In the genomic region with DNA sequence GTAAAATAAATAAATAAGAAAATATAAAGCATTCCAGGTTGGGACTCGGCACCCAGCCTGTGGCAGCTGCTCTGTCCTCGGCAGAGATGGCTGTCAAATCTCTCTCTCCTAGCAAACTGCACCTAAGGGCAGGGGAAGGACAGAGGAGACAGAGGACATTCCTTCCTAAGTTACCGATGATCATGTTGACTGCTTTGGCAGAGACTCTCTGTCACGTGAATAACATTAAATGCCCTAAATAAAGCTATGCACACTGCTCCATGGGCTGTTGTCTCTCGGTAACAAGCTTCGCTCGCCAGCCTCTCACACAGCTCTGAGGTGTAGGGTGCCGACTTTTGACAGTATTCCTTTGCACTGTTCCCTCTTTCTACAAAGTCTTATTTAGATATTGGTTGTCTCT, we compare ENCODE assay signal across 24 mouse cellular contexts. TPM values are rescaled to one million over a fixed set of nuclear protein-coding genes. Genes with fewer than 3 reads are reported as not detected.
A peak's percentile ranks its signal among the peaks of the same experiment; 100 is the strongest.
DNase-seq lines count a peak whose midpoint lies in the region; ATAC-seq and TF ChIP-seq lines count a peak whose summit lies in the region.
"Had no signal": no experiment of that assay in that cellular context is flagged by ENCODE, and none has a peak within 500 bp of the region (broad histone marks: within the 10 kb centered on the region; RNA-seq: fewer than 3 reads in every experiment).

No protein-coding gene starts in this region.

- no peak overlapping the region for H3K9ac ChIP-seq in heart, embryonic 15.5 days
- H3K9ac ChIP-seq: forebrain, embryonic 13.5 days; limb, embryonic 15.5 days; liver, embryonic 15.5 days; midbrain, embryonic 13.5 days had no signal

- no peak for TF ChIP-seq CTCF in kidney, adult 2 months (conservative IDR thresholded peaks at IDR 0.05; ENCODE audit: insufficient read depth, insufficient read length, low read depth, low read length)

- peak overlapping the region; percentile 24 for H3K4me2 ChIP-seq in heart, embryonic 15.5 days
- H3K4me2 ChIP-seq: forebrain, embryonic 13.5 days; limb, embryonic 15.5 days; liver, embryonic 15.5 days; midbrain, embryonic 13.5 days had no signal

- no peaks in the 10 kb centered on the region for H3K36me3 ChIP-seq in kidney, adult 2 months (ENCODE audit: control insufficient read depth, insufficient read depth, low read length)
- H3K36me3 ChIP-seq in heart, embryonic 15.5 days, result 0 out of 2 replicates have a peak, but pooled peaks cover 11% of the 10 kb centered on the region
- H3K36me3 ChIP-seq: liver, embryonic 15.5 days; midbrain, embryonic 13.5 days had no signal

- H3K27ac ChIP-seq in kidney, adult 2 months (ENCODE audit: insufficient read depth, low read depth, low read length), result peak overlapping the region; percentile 13; the same call in 1 of the 2 replicates
- peak overlapping the region; percentile 75 for H3K27ac ChIP-seq in heart, embryonic 15.5 days
- H3K27ac ChIP-seq: forebrain, embryonic 13.5 days; hindbrain, embryonic 10.5 days; hindbrain, postnatal 0 days; limb, embryonic 15.5 days; liver, embryonic 15.5 days; midbrain, embryonic 13.5 days; stomach, postnatal 0 days had no signal

- peak; percentile 37; the same call in 1 of the 2 replicates for ATAC-seq in heart, embryonic 15.5 days (replicated peaks; ENCODE audit: insufficient number of reproducible peaks, insufficient read depth, low FRiP score, low read depth)
- no peak for ATAC-seq in CD4-positive, CD25-positive, alpha-beta regulatory T cell, adult 4 months
- ATAC-seq: forebrain, embryonic 13.5 days; hindbrain, postnatal 0 days; midbrain, embryonic 13.5 days had no signal

- H3K4me3 ChIP-seq in kidney, adult 2 months (ENCODE audit: insufficient read depth, low read depth, low read length), result no peak overlapping the region
- no peak overlapping the region for H3K4me3 ChIP-seq in heart, embryonic 15.5 days
- H3K4me3 ChIP-seq: forebrain, embryonic 13.5 days; hindbrain, embryonic 10.5 days; limb, embryonic 15.5 days; liver, embryonic 15.5 days; megakaryocyte, embryonic 14.5 days; midbrain, embryonic 13.5 days had no signal

- TF ChIP-seq POLR2A in kidney, adult 2 months (IDR thresholded peaks at IDR 0.05; ENCODE audit: low read depth, low read length), result no peak

- H3K9me3 ChIP-seq in heart, embryonic 15.5 days (replicated peaks), result no peaks in the 10 kb centered on the region
- H3K9me3 ChIP-seq: forebrain, embryonic 13.5 days; hindbrain, embryonic 10.5 days; limb, embryonic 15.5 days; liver, embryonic 15.5 days; megakaryocyte, embryonic 14.5 days; midbrain, embryonic 13.5 days had no signal

- H3K4me1 ChIP-seq in kidney, adult 2 months (ENCODE audit: control insufficient read depth, insufficient read depth, low read length), result peaks cover 27% of the 10 kb centered on the region
- H3K4me1 ChIP-seq in heart, embryonic 15.5 days (replicated peaks), result peaks cover 64% of the 10 kb centered on the region
- H3K4me1 ChIP-seq: forebrain, embryonic 13.5 days had no signal

- H3K27me3 ChIP-seq in kidney, adult 2 months (replicated peaks; ENCODE audit: control insufficient read depth, insufficient read depth, low read length), result no peaks in the 10 kb centered on the region
- H3K27me3 ChIP-seq in heart, embryonic 15.5 days, result no peaks in the 10 kb centered on the region
- H3K27me3 ChIP-seq: forebrain, embryonic 13.5 days; limb, embryonic 15.5 days; liver, embryonic 15.5 days; midbrain, embryonic 13.5 days had no signal

- DNase-seq in gastrocnemius, adult 18-20 months (ENCODE audit: low spot score), result peak; percentile 47
- no peak for DNase-seq in gastrocnemius, postnatal 10 days
- DNase-seq in kidney, adult 2 months, result peak; percentile 38
- DNase-seq in kidney, postnatal 36 days, result no peak
- peak; percentile 55 to 66 for DNase-seq in heart, adult 9 months (ENCODE audit: low spot score in 2 of 2)
- DNase-seq in thymus, adult 18-20 months, result no peak
- DNase-seq: adrenal gland, postnatal 10 days; cerebellum, adult 8-10 months; cerebellum, postnatal 36 days; embryo, embryonic 11 days; gastrocnemius, postnatal 14 days; left cerebral cortex, postnatal 4 days; lung, postnatal 36 days; right cerebral cortex, postnatal 14 days had no signal

- WGBS in kidney, adult 2 months, result 46% methylated on average over 8 of the region's 8 CpGs
- 43% methylated on average over 8 of the region's 8 CpGs for WGBS in heart, embryonic 15.5 days

RNA-seq across cellular contexts. Expression of gene Smyd2, which starts 46.0 kb away (rescaled TPM):
- total RNA-seq in gastrocnemius, adult 18-20 months (2021), result 100 to 1,000 TPM; 316 to 319 TPM
- 100 to 1,000 TPM; 165 to 188 TPM for total RNA-seq in gastrocnemius, postnatal 10 days (2021)
- polyA plus RNA-seq in kidney, adult 2 months (2012; rRNA removed), result 42.8 and 46.3 TPM in 2 replicates
- 208 and 210 TPM in 2 replicates for polyA plus RNA-seq in heart, embryonic 15.5 days (2015; fragmentation: Nextera tagmentation; extraction: Ambion mirVana)
- 1 to 10 TPM; 6.7 to 8.9 TPM for polyA plus RNA-seq in CD4-positive, CD25-positive, alpha-beta regulatory T cell, adult 4 months (2017; shearing (Covaris generic))

Comparison
In these comparisons a context has a peak if more than half of its experiments do, and no peak if none do; other contexts are left out.
1. DNase-seq: peak in gastrocnemius, adult 18-20 months (single experiment), kidney, adult 2 months (single experiment) and heart, adult 9 months (2 of 2); none in gastrocnemius, postnatal 10 days (single experiment), kidney, postnatal 36 days (0 of 2) and thymus, adult 18-20 months (0 of 2).